Mouse (Mus musculus) CH12.LX (cell line): ENCODE data around the gene Bpifb5. TPM values are rescaled to one million over a fixed set of nuclear protein-coding genes. Genes with fewer than 3 reads are reported as not detected.

ENCODE experiments used
- DNase-seq: peaks from one replicate; pipeline ENCODE4 v3.0.0-alpha.2; 2013; ENCODE audit errors: extremely low read depth
- H3K27ac ChIP-seq: 2 replicates; pipeline ENCODE4 v1.5.1; 2012; ENCODE audit warnings: low read depth, mild to moderate bottlenecking, control low read depth, moderate library complexity; ENCODE audit not compliant: insufficient read depth
- H3K27me3 ChIP-seq: replicated peaks from 2 replicates; pipeline ENCODE3; 2012; ENCODE audit warnings: inconsistent platforms
- H3K36me3 ChIP-seq, 2 experiments: replicated peaks in 1 of 2; 2 replicates each; pipeline versions ENCODE3 to v1.6.1; 2012; ENCODE audit warnings: inconsistent platforms in 1 of 2, low read length in 1 of 2, mild to moderate bottlenecking in 1 of 2, mixed read lengths in 1 of 2, moderate library complexity in 1 of 2; ENCODE audit not compliant: control insufficient read depth in 1 of 2, insufficient read depth in 1 of 2
- H3K4me1 ChIP-seq, 2 experiments: 2 replicates each; pipeline ENCODE4 v1.6.1; 2012; ENCODE audit warnings: inconsistent platforms in 1 of 2, moderate library complexity in 1 of 2; ENCODE audit not compliant: insufficient read depth in 2 of 2, control insufficient read depth in 1 of 2
- H3K4me2 ChIP-seq: 2 replicates; pipeline ENCODE4 v1.6.1; 2012; ENCODE audit warnings: low read depth, mild to moderate bottlenecking, control low read depth; ENCODE audit not compliant: poor library complexity, insufficient read depth, severe bottlenecking
- H3K4me3 ChIP-seq, 3 experiments: fragments of 150-350 bp in 1 of 3; sonication (generic) in 1 of 3; replicated peaks in 1 of 3; 2 replicates each; pipeline versions ENCODE3 to v1.5.1; 2011 to 2012; ENCODE audit warnings: low read depth in 2 of 3, low read length in 2 of 3, mild to moderate bottlenecking in 2 of 3, moderate library complexity in 2 of 3, control low read depth in 1 of 3, improper control_type of control experiment in 1 of 3, inconsistent platforms in 1 of 3, mixed read lengths in 1 of 3; ENCODE audit not compliant: poor library complexity in 1 of 3
- H3K79me2 ChIP-seq: replicated peaks from 2 replicates; pipeline ENCODE4 v1.6.1; 2012; ENCODE audit warnings: mild to moderate bottlenecking, moderate library complexity; ENCODE audit not compliant: control insufficient read depth, poor library complexity, insufficient read depth, severe bottlenecking; ENCODE audit errors: extremely low read depth
- H3K9ac ChIP-seq: 2 replicates; pipeline ENCODE4 v1.6.1; 2012; ENCODE audit warnings: low read depth, mild to moderate bottlenecking, control low read depth, moderate library complexity; ENCODE audit not compliant: insufficient read depth
- H3K9me3 ChIP-seq: replicated peaks from 2 replicates; pipeline ENCODE3; 2012; ENCODE audit warnings: low read length, inconsistent platforms, mixed read lengths
- BHLHE40 ChIP-seq: IDR thresholded peaks from 2 replicates; pipeline ENCODE4 v1.6.1; 2011; ENCODE audit warnings: mild to moderate bottlenecking, low read depth, low read length, improper control_type of control experiment
- CHD1 ChIP-seq: IDR thresholded peaks from 2 replicates; pipeline ENCODE4 v1.6.1; 2012; ENCODE audit warnings: low read depth, low read length, improper control_type of control experiment, inconsistent platforms
- CTCF ChIP-seq, 2 experiments: IDR thresholded peaks in 1 of 2; conservative IDR thresholded peaks in 1 of 2; 2 replicates each; pipeline ENCODE4 v1.5.1; 2011 to 2012; ENCODE audit warnings: low read depth in 2 of 2, low read length in 2 of 2, improper control_type of control experiment in 1 of 2, inconsistent platforms in 1 of 2, mild to moderate bottlenecking in 1 of 2, moderate library complexity in 1 of 2
- ELF1 ChIP-seq: IDR thresholded peaks from 2 replicates; pipeline ENCODE4 v1.6.1; 2014; ENCODE audit warnings: low read depth, mild to moderate bottlenecking, inconsistent platforms, low read length, improper control_type of control experiment
- ETS1 ChIP-seq: conservative IDR thresholded peaks from 2 replicates; pipeline ENCODE4 v1.6.1; 2012; ENCODE audit warnings: low read depth, mild to moderate bottlenecking, inconsistent platforms, low read length, improper control_type of control experiment, moderate library complexity
- IRF4 ChIP-seq: IDR thresholded peaks from 2 replicates; pipeline ENCODE4 v1.6.1; 2014; ENCODE audit warnings: low read depth, mild to moderate bottlenecking, inconsistent platforms, low read length, improper control_type of control experiment
- JUN ChIP-seq: IDR thresholded peaks from 2 replicates; pipeline ENCODE4 v1.6.1; 2011; ENCODE audit warnings: low read depth, mild to moderate bottlenecking, low read length, improper control_type of control experiment, moderate library complexity; ENCODE audit not compliant: insufficient read depth
- JUND ChIP-seq: conservative IDR thresholded peaks from 2 replicates; pipeline ENCODE4 v1.6.1; 2011; ENCODE audit warnings: low read depth, low read length, improper control_type of control experiment
- KAT2A ChIP-seq: IDR thresholded peaks from 2 replicates; pipeline ENCODE4 v1.6.1; 2012; ENCODE audit warnings: low read length, improper control_type of control experiment, inconsistent platforms; ENCODE audit not compliant: insufficient replicate concordance
- MAFK ChIP-seq: IDR thresholded peaks from 2 replicates; pipeline ENCODE4 v1.6.1; 2011; ENCODE audit warnings: low read length, improper control_type of control experiment; ENCODE audit not compliant: insufficient replicate concordance
- MAX ChIP-seq: IDR thresholded peaks from 2 replicates; pipeline ENCODE4 v1.6.1; 2011; ENCODE audit warnings: low read length, improper control_type of control experiment
- MAZ ChIP-seq: IDR thresholded peaks from 2 replicates; pipeline ENCODE4 v1.6.1; 2012; ENCODE audit warnings: low read depth, mild to moderate bottlenecking, inconsistent platforms, low read length, improper control_type of control experiment, moderate library complexity
- MEF2A ChIP-seq: IDR thresholded peaks from 2 replicates; pipeline ENCODE4 v1.6.1; 2014; ENCODE audit warnings: low read depth, mild to moderate bottlenecking, inconsistent platforms, low read length, improper control_type of control experiment, borderline replicate concordance
- MYC ChIP-seq: IDR thresholded peaks from 2 replicates; pipeline ENCODE4 v1.6.1; 2011; ENCODE audit warnings: low read depth, mild to moderate bottlenecking, improper control_type of control experiment, low read length
- NELFE ChIP-seq: IDR thresholded peaks from 2 replicates; pipeline ENCODE4 v1.6.1; 2011; ENCODE audit warnings: low read depth, low read length, improper control_type of control experiment
- NRF1 ChIP-seq: IDR thresholded peaks from 2 replicates; pipeline ENCODE4 v1.6.1; 2014; ENCODE audit warnings: low read depth, mild to moderate bottlenecking, inconsistent platforms, low read length, improper control_type of control experiment, moderate library complexity
- POLR2AphosphoS2 ChIP-seq: IDR thresholded peaks from 2 replicates; pipeline ENCODE4 v1.6.1; 2011; ENCODE audit warnings: low read depth, low read length, improper control_type of control experiment
- RCOR1 ChIP-seq: conservative IDR thresholded peaks from 2 replicates; pipeline ENCODE4 v1.6.1; 2012; ENCODE audit warnings: low read depth, mild to moderate bottlenecking, inconsistent platforms, low read length, improper control_type of control experiment
- SMC3 ChIP-seq: IDR thresholded peaks from 2 replicates; pipeline ENCODE4 v1.6.1; 2011; ENCODE audit warnings: low read depth, low read length, improper control_type of control experiment
- TCF12 ChIP-seq: IDR thresholded peaks from 2 replicates; pipeline ENCODE4 v1.6.1; 2014; ENCODE audit warnings: low read depth, mild to moderate bottlenecking, inconsistent platforms, low read length, improper control_type of control experiment
- USF1 ChIP-seq: IDR thresholded peaks from 2 replicates; pipeline ENCODE4 v1.6.1; 2014; ENCODE audit warnings: low read depth, mild to moderate bottlenecking, inconsistent platforms, low read length, improper control_type of control experiment
- USF2 ChIP-seq: conservative IDR thresholded peaks from 2 replicates; pipeline ENCODE4 v1.6.1; 2011; ENCODE audit warnings: low read depth, low read length, improper control_type of control experiment
- ZC3H11A ChIP-seq: IDR thresholded peaks from 2 replicates; pipeline ENCODE4 v1.6.1; 2012; ENCODE audit warnings: low read depth, mild to moderate bottlenecking, inconsistent platforms, low read length, improper control_type of control experiment
- dilution Hi-C: fragments of 300-500 bp; cut with MboI; formaldehyde crosslinking; loops from 2 replicates; pipeline ENCODE4 v1.14.3; 2020; ENCODE audit warnings: low sequenced_read_pairs; ENCODE audit not compliant: extremely low pct_unique_long_range_greater_than_20kb, extremely low pct_ligation_motif_present
- in situ Hi-C: fragments of 300-500 bp; cut with MboI; formaldehyde crosslinking; loops from 3 replicates; pipeline ENCODE4 v1.14.3; 2019; ENCODE audit warnings: low sequenced_read_pairs, low pct_ligation_motif_present, low pct_unique_long_range_greater_than_20kb, mixed read lengths
- polyA plus RNA-seq: library from polyadenylated mRNA; unstranded; fragments of >175 nt; gene quantifications from 2 replicates; pipeline ENCODE4 v1.2.1, GENCODE M21; 2012; ENCODE audit warnings: low read depth; ENCODE audit not compliant: insufficient read length
- total RNA-seq, 2 experiments: library from RNA; depleted of rRNA; stranded (reverse); fragments of 300-350 nt in 1 of 2; fragments of >200 nt in 1 of 2; gene quantifications; 2 replicates each; pipeline ENCODE4 v1.2.3; 2012 to 2014

Bpifb5 gene
- total and polyA plus RNA-seq, 3 experiments: not detected

DNA sequence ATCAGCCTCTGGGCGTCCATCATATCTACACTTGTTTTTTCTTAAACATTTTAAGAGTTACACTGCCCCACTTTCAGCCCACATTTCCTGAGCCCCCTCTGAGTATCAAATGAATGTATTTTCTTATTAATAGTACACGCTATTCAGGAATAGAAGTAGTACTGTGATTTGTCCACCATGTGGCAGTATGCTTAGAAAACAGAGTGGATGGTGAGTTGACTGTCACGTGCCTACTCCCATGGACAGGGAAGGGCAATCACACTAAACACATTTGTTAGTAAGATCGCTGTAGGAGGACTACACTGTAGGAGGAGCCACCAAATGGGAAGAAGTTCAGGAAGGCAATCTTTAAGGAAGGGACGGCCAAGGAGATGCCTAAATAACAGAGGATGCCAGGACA lies 36.1 kb upstream of the Bpifb5 start:
- no peak for DNase-seq
- H3K4me3 ChIP-seq: no peak overlapping the region
- peaks cover 79% of the 10 kb centered on the region for H3K27me3 ChIP-seq
- no peaks in the 10 kb centered on the region for H3K4me1 ChIP-seq
- H3K9ac ChIP-seq: no peak overlapping the region
- no peaks in the 10 kb centered on the region for H3K9me3 ChIP-seq
- TF ChIP-seq RCOR1 (no peak), JUN (no peak), MAX (peak; percentile 76; the same call in 1 of the 2 replicates), BHLHE40 (peak; percentile 92), POLR2AphosphoS2 (no peak), JUND (no peak), TCF12 (no peak), ZC3H11A (no peak), USF2 (peak; percentile 57), SMC3 (peak; percentile 35), USF1 (peak; percentile 57; the same call in 1 of the 2 replicates), NELFE (no peak), IRF4 (no peak), KAT2A (no peak), NRF1 (no peak), ELF1 (no peak), CHD1 (no peak), CTCF (conservative IDR thresholded peaks at IDR 0.05 in 1 of 2, IDR thresholded peaks at IDR 0.05 in 1 of 2; ENCODE audit: low read depth in 2 of 2, low read length in 2 of 2) (peak; percentile 22 to 51; a peak in 2 of 4 replicates)
- no peaks in the 10 kb centered on the region for H3K36me3 ChIP-seq
- in situ Hi-C loops: no loop called here
- no peak overlapping the region for H3K27ac ChIP-seq
- dilution Hi-C loops: no loop called here
- H3K4me2 ChIP-seq: no peak overlapping the region
- no peaks in the 10 kb centered on the region for H3K79me2 ChIP-seq

DNA sequence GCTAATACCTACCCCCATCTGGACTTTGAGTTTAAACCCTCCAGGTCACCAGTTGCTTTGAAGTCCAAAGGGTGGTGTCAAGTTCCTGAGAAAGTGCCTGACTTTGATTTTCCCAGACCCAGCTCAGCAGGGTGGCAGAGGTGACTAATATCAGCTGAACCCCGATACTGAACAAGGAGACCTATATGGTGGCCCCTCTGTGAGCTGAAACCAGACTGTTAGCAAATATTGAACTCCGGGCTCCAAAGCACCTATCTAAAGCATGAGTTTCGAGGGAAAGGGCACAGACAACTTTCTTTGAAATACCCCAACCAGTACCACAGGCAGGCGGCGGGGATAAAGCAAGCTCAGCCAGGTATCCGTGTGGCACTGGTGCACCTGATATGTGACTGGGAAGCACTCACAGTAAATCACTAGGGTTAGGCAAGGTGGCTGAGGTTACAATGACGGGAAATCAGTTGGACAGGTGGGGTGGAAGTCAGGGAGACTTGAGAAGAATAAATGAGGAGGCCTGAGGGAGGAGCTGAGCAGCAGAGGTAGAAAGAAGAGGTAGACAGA lies 33.6 kb upstream of the Bpifb5 start:
- no peaks in the 10 kb centered on the region for H3K4me1 ChIP-seq
- no peak overlapping the region for H3K4me2 ChIP-seq
- no peaks in the 10 kb centered on the region for H3K9me3 ChIP-seq
- dilution Hi-C loops (no loop called here), in situ Hi-C loops (no loop called here)
- H3K9ac ChIP-seq: no peak overlapping the region
- no peak overlapping the region for H3K4me3 ChIP-seq
- no peak for DNase-seq
- no peaks in the 10 kb centered on the region for H3K36me3 ChIP-seq
- peaks cover 86% of the 10 kb centered on the region for H3K27me3 ChIP-seq
- H3K27ac ChIP-seq: no peak overlapping the region
- TF ChIP-seq ETS1 (no peak), MYC (no peak), MEF2A (no peak), MAFK (no peak), RCOR1 (no peak), IRF4 (no peak), SMC3 (no peak), MAZ (no peak)
- no peaks in the 10 kb centered on the region for H3K79me2 ChIP-seq
